Mouse (Mus musculus) myocyte (in vitro differentiated cells): ENCODE measurements around the gene Dusp22.

Experiments
- E2F4 ChIP-seq: IDR thresholded peaks from one replicate; pipeline ENCODE4 v1.6.1; 2011; ENCODE audit warnings: mild to moderate bottlenecking, control low read depth, moderate library complexity; ENCODE audit not compliant: insufficient read depth
- MAX ChIP-seq: IDR thresholded peaks from one replicate; pipeline ENCODE4 v1.6.1; 2011; ENCODE audit warnings: low read depth, mild to moderate bottlenecking, control low read depth
- POLR2A ChIP-seq: IDR thresholded peaks from one replicate; pipeline ENCODE4 v1.6.1; 2011; ENCODE audit warnings: low read depth, mild to moderate bottlenecking, control low read depth, moderate library complexity; ENCODE audit not compliant: insufficient read length
- POLR2AphosphoS2 ChIP-seq: IDR thresholded peaks from one replicate; pipeline ENCODE4 v1.6.1; 2011; ENCODE audit warnings: low read depth, control low read depth; ENCODE audit not compliant: insufficient read length
- USF1 ChIP-seq: IDR thresholded peaks from one replicate; pipeline ENCODE4 v1.6.1; 2011; ENCODE audit warnings: low read depth, mild to moderate bottlenecking, control low read depth, moderate library complexity

- TF ChIP-seq MAX (no peak), POLR2A (no peak), USF1 (no peak), E2F4 (no peak), POLR2AphosphoS2 (no peak)
These were observed 33.0 kb downstream of the Dusp22 start for GRCm38 (mm10) chr13:30692644-30693385.
